Mouse (Mus musculus) erythroblast, embryonic 14.5 days (primary cell): ENCODE results near the gene Selenop. TPM values are rescaled to one million over a fixed set of nuclear protein-coding genes. Genes with fewer than 3 reads are reported as not detected.
"Not testable (repeated sequence)": the region's sequence is repeated elsewhere in the genome, so short reads cannot be mapped to it uniquely, and the experiment has no call there.

Source experiments
- H3K27me3 ChIP-seq: 2 replicates; pipeline ENCODE4 v1.6.1; 2012; ENCODE audit warnings: inconsistent platforms; ENCODE audit not compliant: control insufficient read depth
- H3K36me3 ChIP-seq: 2 replicates; pipeline ENCODE4 v1.6.1; 2012; ENCODE audit warnings: mild to moderate bottlenecking, inconsistent platforms; ENCODE audit not compliant: control insufficient read depth
- H3K4me1 ChIP-seq: 2 replicates; pipeline ENCODE4 v1.6.1; 2012; ENCODE audit warnings: inconsistent platforms; ENCODE audit not compliant: control insufficient read depth
- H3K4me3 ChIP-seq: replicated peaks from 2 replicates; pipeline ENCODE3; 2012; ENCODE audit warnings: moderate library complexity, mild to moderate bottlenecking, inconsistent platforms
- H3K9me3 ChIP-seq: 2 replicates; pipeline ENCODE4 v1.6.1; 2012; ENCODE audit warnings: low read length, inconsistent platforms, mixed read lengths; ENCODE audit not compliant: control insufficient read depth
- GATA1 ChIP-seq: IDR thresholded peaks from 2 replicates; pipeline ENCODE4 v1.6.1; 2012; ENCODE audit warnings: low read length, inconsistent platforms, mixed read lengths
- TAL1 ChIP-seq: IDR thresholded peaks from 3 replicates; pipeline ENCODE4 v1.6.1; 2012; ENCODE audit warnings: low read length, inconsistent platforms, mixed read lengths
- polyA plus RNA-seq: library from polyadenylated mRNA; stranded (reverse); fragments of >175 nt; gene quantifications from 2 replicates; pipeline ENCODE4 v1.2.3, GENCODE M21; 2012

Selenop gene
- 0.26 and 0.56 TPM in 2 replicates for polyA plus RNA-seq

- TF ChIP-seq TAL1 (no peak), GATA1 (no peak)
- Histone ChIP-seq H3K9me3 (no peaks in the 10 kb centered on the region), H3K27me3 (no peaks in the 10 kb centered on the region), H3K4me1 (peaks cover 5% of the 10 kb centered on the region), H3K4me3 (no peak within 1 kb of the TSS), H3K36me3 (no peaks in the 10 kb centered on the region)
Observed at GRCm38 (mm10) chr15:3268247-3268646, at the start of gene Selenop. Gene Selenop (plus strand): TSS chr15:3268547.

- not testable (repeated sequence) for H3K4me1 ChIP-seq, H3K36me3 ChIP-seq, H3K27me3 ChIP-seq, H3K9me3 ChIP-seq, H3K4me3 ChIP-seq
Observed at GRCm38 (mm10) chr15:3218668-3219067, 49.7 kb upstream of the Selenop start.

- Histone ChIP-seq H3K27me3 (no peaks in the 10 kb centered on the region), H3K4me3 (no peak overlapping the region), H3K4me1 (no peaks in the 10 kb centered on the region), H3K9me3 (no peaks in the 10 kb centered on the region), H3K36me3 (no peaks in the 10 kb centered on the region)
- no peak for TF ChIP-seq TAL1
- no peak for TF ChIP-seq GATA1
Observed at GRCm38 (mm10) chr15:3222803-3223437, 45.4 kb upstream of the Selenop start.

- Histone ChIP-seq H3K36me3 (no peaks in the 10 kb centered on the region), H3K9me3 (no peaks in the 10 kb centered on the region), H3K4me3 (no peak overlapping the region), H3K27me3 (no peaks in the 10 kb centered on the region), H3K4me1 (no peaks in the 10 kb centered on the region)
- TF ChIP-seq TAL1 (no peak), GATA1 (no peak)
Observed at GRCm38 (mm10) chr15:3226573-3226972, 41.8 kb upstream of the Selenop start.

GRCm38 (mm10) chr15:3228185-3228584 is 40.2 kb upstream of the Selenop start:
- no peaks in the 10 kb centered on the region for H3K36me3 ChIP-seq
- H3K27me3 ChIP-seq: no peaks in the 10 kb centered on the region
- no peaks in the 10 kb centered on the region for H3K4me1 ChIP-seq
- H3K4me3 ChIP-seq: no peak overlapping the region
- H3K9me3 ChIP-seq: no peaks in the 10 kb centered on the region
- TF ChIP-seq GATA1 (no peak), TAL1 (no peak)

GRCm38 (mm10) chr15:3228990-3229389 is 39.4 kb upstream of the Selenop start:
- TF ChIP-seq GATA1 (no peak), TAL1 (no peak)
- H3K27me3 ChIP-seq: no peaks in the 10 kb centered on the region
- H3K9me3 ChIP-seq: no peaks in the 10 kb centered on the region
- no peak overlapping the region for H3K4me3 ChIP-seq
- H3K4me1 ChIP-seq: no peaks in the 10 kb centered on the region
- no peaks in the 10 kb centered on the region for H3K36me3 ChIP-seq

- Histone ChIP-seq H3K9me3 (no peaks in the 10 kb centered on the region), H3K4me1 (no peaks in the 10 kb centered on the region), H3K27me3 (no peaks in the 10 kb centered on the region), H3K36me3 (no peaks in the 10 kb centered on the region), H3K4me3 (no peak overlapping the region)
- TF ChIP-seq GATA1 (no peak), TAL1 (no peak)
Observed at GRCm38 (mm10) chr15:3231004-3231403, 37.3 kb upstream of the Selenop start.

- no peaks in the 10 kb centered on the region for H3K9me3 ChIP-seq
- H3K4me1 ChIP-seq: no peaks in the 10 kb centered on the region
- TF ChIP-seq TAL1: no peak
- no peak for TF ChIP-seq GATA1
- H3K27me3 ChIP-seq: no peaks in the 10 kb centered on the region
- no peak overlapping the region for H3K4me3 ChIP-seq
- H3K36me3 ChIP-seq: no peaks in the 10 kb centered on the region
Observed at GRCm38 (mm10) chr15:3232168-3232835, 36.0 kb upstream of the Selenop start.

- H3K27me3 ChIP-seq: no peaks in the 10 kb centered on the region
- H3K4me3 ChIP-seq: no peak overlapping the region
- H3K4me1 ChIP-seq: no peaks in the 10 kb centered on the region
- no peaks in the 10 kb centered on the region for H3K36me3 ChIP-seq
- TF ChIP-seq GATA1: no peak
- TF ChIP-seq TAL1: no peak
- no peaks in the 10 kb centered on the region for H3K9me3 ChIP-seq
Observed at GRCm38 (mm10) chr15:3233837-3234551, 34.4 kb upstream of the Selenop start.
